Mouse (Mus musculus): ENCODE measurements around the gene Cytl1. TPM values are rescaled to one million over a fixed set of nuclear protein-coding genes. Genes with fewer than 3 reads are reported as not detected.
A peak's percentile ranks its signal among the peaks of the same experiment; 100 is the strongest.

Gene Cytl1
- total RNA-seq (2014; rRNA removed) (1.1 TPM in 1 of 2 replicates, not detected in the other), polyA plus RNA-seq (2015; fragmentation: Nextera tagmentation; extraction: Ambion mirVana) (0.17 and 1.1 TPM in 2 replicates)

DNA sequence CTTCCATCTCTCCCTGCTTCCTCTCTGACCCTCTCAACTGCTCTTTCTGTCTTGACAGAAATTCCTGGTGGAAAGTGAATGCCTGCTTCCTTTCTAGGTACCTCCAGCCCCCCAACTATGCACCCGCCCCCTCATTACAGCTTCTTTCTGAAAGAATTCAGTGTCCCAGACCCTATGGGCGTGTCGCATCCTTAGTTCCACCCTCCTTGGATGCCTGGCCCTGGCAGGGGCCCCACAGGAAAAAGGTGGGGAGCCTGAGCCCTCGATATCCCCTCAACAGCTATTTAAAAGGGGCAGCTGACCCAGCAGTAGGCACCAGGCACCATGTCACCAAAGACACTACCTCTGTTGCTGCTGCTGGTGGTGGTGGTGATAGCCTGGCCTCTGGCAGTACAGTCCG is at the start of gene Cytl1:
Gene Cytl1, plus strand, starts transcription at position 296 of the 400 bp plus-strand sequence.
- ATAC-seq (ENCODE audit: low FRiP score) (no peak), DNase-seq (ENCODE audit: low spot score) (no peak)
- no peak for TF ChIP-seq CTCF (IDR thresholded peaks at IDR 0.05)
- no peaks in the 10 kb centered on the region for H3K9me3 ChIP-seq (ENCODE audit: low read length)
- no peak within 1 kb of the TSS for H3K4me2 ChIP-seq (ENCODE audit: low read depth, low read length, poor library complexity, severe bottlenecking)
- no peak within 1 kb of the TSS for H3K9ac ChIP-seq (replicated peaks; ENCODE audit: low read length, poor library complexity, severe bottlenecking)
- 54% methylated on average over 5 of the region's 5 CpGs for WGBS
- H3K27ac ChIP-seq (ENCODE audit: low read depth, low read length) = no peak within 1 kb of the TSS
- H3K4me3 ChIP-seq (ENCODE audit: low read depth, low read length) = no peak within 1 kb of the TSS
- H3K27me3 ChIP-seq (ENCODE audit: insufficient read depth, low read length) = no peaks in the 10 kb centered on the region
- H3K36me3 ChIP-seq (ENCODE audit: insufficient read depth, low read length) = no peaks in the 10 kb centered on the region
- no peaks in the 10 kb centered on the region for H3K4me1 ChIP-seq (ENCODE audit: insufficient read depth, low read length)

DNA sequence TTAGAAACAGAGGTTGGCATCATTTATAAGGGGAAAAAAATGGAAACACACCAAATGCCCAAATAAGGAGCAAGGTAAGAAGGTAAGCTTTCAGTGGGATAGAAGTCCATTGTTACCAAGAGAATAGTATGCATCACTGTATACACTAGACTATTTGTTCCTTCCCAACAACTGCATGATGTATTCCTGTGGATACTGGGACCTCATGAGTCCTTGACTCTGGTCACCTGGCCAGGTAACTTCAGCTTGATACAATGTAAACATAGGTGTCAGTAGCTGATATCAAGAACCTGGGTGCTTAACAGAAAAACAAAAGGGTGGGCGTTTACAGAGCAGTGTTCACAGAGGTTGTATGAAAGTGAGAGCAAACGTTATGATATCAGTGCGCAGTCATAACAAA is 42.6 kb upstream of the Cytl1 start:
- Histone ChIP-seq H3K9me3 (ENCODE audit: low read length) (no peaks in the 10 kb centered on the region), H3K27ac (ENCODE audit: low read depth, low read length) (no peak overlapping the region), H3K9ac (replicated peaks; ENCODE audit: low read length, poor library complexity, severe bottlenecking) (no peak overlapping the region), H3K4me1 (ENCODE audit: insufficient read depth, low read length) (no peaks in the 10 kb centered on the region), H3K36me3 (ENCODE audit: insufficient read depth, low read length) (no peaks in the 10 kb centered on the region), H3K27me3 (ENCODE audit: insufficient read depth, low read length) (no peaks in the 10 kb centered on the region), H3K4me2 (ENCODE audit: low read depth, low read length, poor library complexity, severe bottlenecking) (no peak overlapping the region), H3K4me3 (ENCODE audit: low read depth, low read length) (no peak overlapping the region)
- 92% methylated on average over 3 of the region's 3 CpGs for WGBS
- no peak for TF ChIP-seq CTCF (IDR thresholded peaks at IDR 0.05)
- DNase-seq (ENCODE audit: low spot score) (no peak), ATAC-seq (ENCODE audit: low FRiP score) (no peak)

DNA sequence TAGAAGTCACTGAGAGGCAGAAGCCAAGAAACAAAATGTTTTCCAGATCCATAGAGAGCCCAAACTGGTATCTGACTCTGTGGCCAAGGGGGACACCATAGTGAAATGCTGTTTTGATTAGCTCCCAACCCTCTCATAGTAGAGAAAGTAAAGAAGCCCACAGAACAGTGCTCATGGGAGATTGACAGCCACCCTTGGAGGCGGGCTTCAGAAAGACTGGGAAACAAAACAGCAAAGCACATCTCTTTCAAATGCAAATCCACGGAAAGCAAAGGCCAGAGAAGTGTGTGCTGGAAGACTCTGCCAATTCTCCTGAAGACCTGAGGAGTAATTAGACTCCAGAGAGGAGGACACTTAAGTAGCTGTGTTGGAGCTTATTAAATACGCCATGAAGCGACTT is 39.5 kb upstream of the Cytl1 start:
- Histone ChIP-seq H3K27me3 (ENCODE audit: insufficient read depth, low read length) (no peaks in the 10 kb centered on the region), H3K4me2 (ENCODE audit: low read depth, low read length, poor library complexity, severe bottlenecking) (no peak overlapping the region), H3K9ac (replicated peaks; ENCODE audit: low read length, poor library complexity, severe bottlenecking) (no peak overlapping the region), H3K36me3 (ENCODE audit: insufficient read depth, low read length) (no peaks in the 10 kb centered on the region), H3K27ac (ENCODE audit: low read depth, low read length) (no peak overlapping the region), H3K9me3 (ENCODE audit: low read length) (no peaks in the 10 kb centered on the region), H3K4me3 (ENCODE audit: low read depth, low read length) (no peak overlapping the region), H3K4me1 (ENCODE audit: insufficient read depth, low read length) (no peaks in the 10 kb centered on the region)
- no peak for TF ChIP-seq CTCF (IDR thresholded peaks at IDR 0.05)
- WGBS = 20% methylated on average over 4 of the region's 4 CpGs
- ATAC-seq (ENCODE audit: low FRiP score) (no peak), DNase-seq (ENCODE audit: low spot score) (peak; percentile 24)

DNA sequence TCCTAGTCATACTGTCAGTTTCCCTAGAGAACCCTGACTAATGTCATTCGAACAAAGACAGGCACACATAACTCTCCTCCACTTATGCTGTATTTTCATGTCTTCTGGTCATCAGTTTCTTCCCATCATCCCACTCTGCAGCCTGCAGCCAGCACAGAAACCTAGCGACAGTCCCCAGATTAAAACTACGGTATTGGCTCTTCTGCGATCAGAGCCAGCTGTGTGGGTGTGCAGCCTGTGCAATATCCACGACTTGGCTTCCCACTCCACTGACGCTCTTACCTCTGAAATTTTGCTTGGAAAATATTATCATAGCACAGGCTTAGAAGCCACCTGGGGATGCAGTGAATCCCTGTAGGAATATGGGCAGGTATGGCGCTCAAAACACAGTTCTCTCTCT is 38.0 kb upstream of the Cytl1 start:
- no peak for DNase-seq (ENCODE audit: low spot score)
- Histone ChIP-seq H3K4me3 (ENCODE audit: low read depth, low read length) (no peak overlapping the region), H3K9me3 (ENCODE audit: low read length) (no peaks in the 10 kb centered on the region), H3K36me3 (ENCODE audit: insufficient read depth, low read length) (no peaks in the 10 kb centered on the region), H3K4me2 (ENCODE audit: low read depth, low read length, poor library complexity, severe bottlenecking) (no peak overlapping the region), H3K4me1 (ENCODE audit: insufficient read depth, low read length) (no peaks in the 10 kb centered on the region), H3K27ac (ENCODE audit: low read depth, low read length) (no peak overlapping the region), H3K27me3 (ENCODE audit: insufficient read depth, low read length) (no peaks in the 10 kb centered on the region), H3K9ac (replicated peaks; ENCODE audit: low read length, poor library complexity, severe bottlenecking) (no peak overlapping the region)
- WGBS = 86% methylated on average over 7 of the region's 7 CpGs
- no peak for TF ChIP-seq CTCF (IDR thresholded peaks at IDR 0.05)
- ATAC-seq (ENCODE audit: low FRiP score) = no peak

DNA sequence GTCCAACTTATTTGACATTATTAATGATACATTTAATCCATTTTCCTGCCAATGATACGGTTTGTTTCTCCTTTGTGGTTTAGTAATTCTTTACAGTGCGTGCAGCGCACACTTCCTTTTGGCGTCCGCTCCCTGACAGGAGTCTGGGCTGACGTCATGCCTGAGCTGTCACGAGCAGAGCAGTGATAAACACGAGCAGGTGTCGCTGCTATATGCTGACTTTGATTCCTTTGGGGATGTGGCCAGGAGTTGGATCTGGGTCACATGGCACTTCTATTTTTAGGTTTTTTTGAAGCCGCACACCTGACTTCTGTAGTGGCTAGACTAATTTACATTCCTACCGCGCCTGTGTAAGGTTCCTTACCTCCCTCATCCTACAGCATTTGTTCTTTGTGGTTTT is 35.6 kb upstream of the Cytl1 start:
- H3K4me2 ChIP-seq (ENCODE audit: low read depth, low read length, poor library complexity, severe bottlenecking) = peak overlapping the region; percentile 9; the same call in 1 of the 2 replicates
- no peak overlapping the region for H3K27ac ChIP-seq (ENCODE audit: low read depth, low read length)
- no peaks in the 10 kb centered on the region for H3K4me1 ChIP-seq (ENCODE audit: insufficient read depth, low read length)
- ATAC-seq (ENCODE audit: low FRiP score) (peak; percentile 65; the same call in 1 of the 2 replicates), DNase-seq (ENCODE audit: low spot score) (peak; percentile 53)
- TF ChIP-seq CTCF (IDR thresholded peaks at IDR 0.05) = no peak
- H3K9ac ChIP-seq (replicated peaks; ENCODE audit: low read length, poor library complexity, severe bottlenecking) = no peak overlapping the region
- no peaks in the 10 kb centered on the region for H3K27me3 ChIP-seq (ENCODE audit: insufficient read depth, low read length)
- H3K9me3 ChIP-seq (ENCODE audit: low read length) = no peaks in the 10 kb centered on the region
- no peak overlapping the region for H3K4me3 ChIP-seq (ENCODE audit: low read depth, low read length)
- WGBS = 57% methylated on average over 12 of the region's 12 CpGs
- H3K36me3 ChIP-seq (ENCODE audit: insufficient read depth, low read length) = no peaks in the 10 kb centered on the region

DNA sequence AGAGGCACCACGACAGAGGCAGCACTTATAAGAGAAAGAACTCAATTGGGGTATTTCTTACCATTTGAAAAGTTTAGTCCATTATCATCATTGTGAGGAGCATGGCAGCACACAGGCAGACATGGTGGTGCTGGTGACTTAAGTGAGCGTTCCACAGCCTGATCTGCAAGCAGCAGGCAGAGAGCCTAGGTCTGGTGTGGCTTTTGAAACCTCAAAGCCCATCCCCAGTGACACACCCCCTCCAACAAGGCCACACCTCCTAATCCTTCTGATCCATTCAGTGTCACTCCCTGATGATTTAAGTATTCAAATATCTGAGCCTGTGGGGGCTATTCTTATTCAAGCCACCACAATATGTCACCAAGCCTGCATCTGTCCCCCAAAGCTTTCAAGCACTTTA is 30.4 kb upstream of the Cytl1 start:
- ATAC-seq (ENCODE audit: low FRiP score) = no peak
- H3K9ac ChIP-seq (replicated peaks; ENCODE audit: low read length, poor library complexity, severe bottlenecking) = no peak overlapping the region
- 63% methylated on average over 2 of the region's 2 CpGs for WGBS

More for the DNA sequence above, 30.4 kb upstream of the Cytl1 start:
- Histone ChIP-seq H3K4me2 (ENCODE audit: low read depth, low read length, poor library complexity, severe bottlenecking) (no peak overlapping the region), H3K4me1 (ENCODE audit: insufficient read depth, low read length) (no peaks in the 10 kb centered on the region), H3K4me3 (ENCODE audit: low read depth, low read length) (no peak overlapping the region), H3K27me3 (ENCODE audit: insufficient read depth, low read length) (no peaks in the 10 kb centered on the region), H3K9me3 (ENCODE audit: low read length) (peaks cover 7% of the 10 kb centered on the region; the same call in 1 of the 2 replicates), H3K27ac (ENCODE audit: low read depth, low read length) (no peak overlapping the region), H3K36me3 (ENCODE audit: insufficient read depth, low read length) (no peaks in the 10 kb centered on the region)
- DNase-seq (ENCODE audit: low spot score) = no peak
- no peak for TF ChIP-seq CTCF (IDR thresholded peaks at IDR 0.05)
